13 mouse cellular contexts compared by ENCODE assay signal in the genomic region with DNA sequence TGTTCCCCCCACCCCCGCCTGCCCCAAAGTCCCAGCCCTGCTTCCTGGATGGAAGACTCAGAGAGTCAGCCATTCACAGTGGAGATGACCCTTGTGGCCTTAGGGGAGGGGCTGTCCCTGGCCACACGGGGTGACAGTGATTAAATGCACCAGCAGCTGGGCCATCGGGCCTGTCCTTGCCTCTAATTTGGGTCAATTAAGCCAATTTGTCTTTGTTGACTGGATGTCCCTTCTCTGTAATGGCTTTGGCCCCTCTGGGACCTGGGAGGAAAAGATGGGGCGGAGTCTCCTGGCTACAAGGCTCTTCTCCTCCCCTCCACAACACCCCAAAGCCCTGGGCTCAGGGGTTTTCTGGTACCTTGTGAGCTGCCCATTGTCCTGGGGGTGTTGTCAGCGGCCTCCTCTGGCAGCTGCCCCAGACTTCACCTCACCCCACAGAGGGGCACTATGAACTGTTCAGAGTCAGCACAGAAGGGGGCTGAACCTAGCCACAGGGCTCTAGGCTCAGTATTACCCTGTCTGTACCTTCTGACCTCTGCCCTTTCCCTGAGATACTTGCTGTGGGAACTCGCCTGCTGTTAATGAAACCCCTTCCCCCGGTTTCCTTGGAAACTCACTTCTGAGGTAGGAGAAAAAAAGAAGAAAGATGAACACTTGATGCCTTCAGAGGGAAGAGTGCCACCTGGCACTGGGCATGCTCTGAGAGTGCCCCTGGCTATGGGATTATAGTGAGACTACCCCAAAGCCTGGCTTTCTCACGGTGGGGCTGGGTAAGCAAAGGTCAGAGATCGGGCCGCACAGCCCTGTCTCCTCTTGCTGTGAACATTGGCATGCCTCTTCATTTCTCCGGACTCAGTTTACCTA. TPM values are rescaled to one million over a fixed set of nuclear protein-coding genes. Genes with fewer than 3 reads are reported as not detected.
A peak's percentile ranks its signal among the peaks of the same experiment; 100 is the strongest.
DNase-seq lines count a peak whose midpoint lies in the region; ATAC-seq and TF ChIP-seq lines count a peak whose summit lies in the region.
"Had no signal": no experiment of that assay in that cellular context is flagged by ENCODE, and none has a peak within 500 bp of the region (broad histone marks: within the 10 kb centered on the region; RNA-seq: fewer than 3 reads in every experiment).

No protein-coding gene starts in this region.

- 29% methylated on average over 11 of the region's 11 CpGs for WGBS in midbrain, embryonic 13.5 days
- WGBS in midbrain, postnatal 0 days, result 36% methylated on average over 11 of the region's 11 CpGs
- WGBS in hindbrain, embryonic 14.5 days, result 21% methylated on average over 11 of the region's 11 CpGs
- WGBS in liver, embryonic 11.5 days, result 48% methylated on average over 11 of the region's 11 CpGs

- no peak overlapping the region for H3K4me3 ChIP-seq in midbrain, embryonic 13.5 days (replicated peaks)
- no peak overlapping the region for H3K4me3 ChIP-seq in midbrain, postnatal 0 days (ENCODE audit: low read depth, low read length)
- no peak overlapping the region for H3K4me3 ChIP-seq in hindbrain, embryonic 14.5 days (replicated peaks; ENCODE audit: low read length)
- no peak overlapping the region for H3K4me3 ChIP-seq in liver, embryonic 11.5 days (ENCODE audit: low read depth, low read length)
- H3K4me3 ChIP-seq: layer of hippocampus, adult 2 months; liver, embryonic 13.5 days had no signal

- H3K27ac ChIP-seq in midbrain, embryonic 13.5 days, result no peak overlapping the region
- H3K27ac ChIP-seq in midbrain, postnatal 0 days (ENCODE audit: low read depth, low read length), result no peak overlapping the region
- no peak overlapping the region for H3K27ac ChIP-seq in hindbrain, embryonic 14.5 days
- no peak overlapping the region for H3K27ac ChIP-seq in liver, embryonic 11.5 days (ENCODE audit: low read depth, low read length)
- H3K27ac ChIP-seq: layer of hippocampus, adult 2 months; liver, embryonic 13.5 days; macrophage had no signal

- no peaks in the 10 kb centered on the region for H3K27me3 ChIP-seq in midbrain, embryonic 13.5 days
- H3K27me3 ChIP-seq in midbrain, postnatal 0 days (ENCODE audit: insufficient read depth, low read length), result 0 out of 2 replicates have a peak, but pooled peaks cover 5% of the 10 kb centered on the region
- no peaks in the 10 kb centered on the region for H3K27me3 ChIP-seq in hindbrain, embryonic 14.5 days (ENCODE audit: control insufficient read depth, insufficient read depth, low read length)
- no peaks in the 10 kb centered on the region for H3K27me3 ChIP-seq in liver, embryonic 11.5 days (replicated peaks; ENCODE audit: control insufficient read depth, insufficient read depth, low read length)
- H3K27me3 ChIP-seq: liver, embryonic 13.5 days had no signal

- DNase-seq in midbrain, postnatal 0 days (ENCODE audit: low spot score), result no peak
- DNase-seq in hindbrain, embryonic 14.5 days (ENCODE audit: low spot score), result no peak
- DNase-seq in kidney, postnatal 14 days, result peak; percentile 72
- DNase-seq in yolk sac, embryonic 10.5 days (ENCODE audit: low spot score), result peak; percentile 22
- no peak for DNase-seq in liver, embryonic 11.5 days (ENCODE audit: low spot score)
- no peak for DNase-seq in right cerebral cortex, adult 18-20 months
- DNase-seq: heart, postnatal 14 days; liver, embryonic 13.5 days had no signal

- 0 out of 2 replicates have a peak, but pooled peaks have one; percentile 24 for ATAC-seq in midbrain, embryonic 13.5 days
- no peak for ATAC-seq in midbrain, postnatal 0 days (ENCODE audit: low FRiP score)
- peak; percentile 24; the same call in 1 of the 2 replicates for ATAC-seq in hindbrain, embryonic 14.5 days (ENCODE audit: low FRiP score)
- ATAC-seq in liver, embryonic 11.5 days (replicated peaks; ENCODE audit: low FRiP score), result no peak
- ATAC-seq: forebrain, embryonic 14.5 days had no signal

- H3K9ac ChIP-seq in midbrain, embryonic 13.5 days (replicated peaks), result no peak overlapping the region
- no peak overlapping the region for H3K9ac ChIP-seq in midbrain, postnatal 0 days (replicated peaks; ENCODE audit: low read length, poor library complexity, severe bottlenecking)
- H3K9ac ChIP-seq in hindbrain, embryonic 14.5 days, result no peak overlapping the region
- H3K9ac ChIP-seq in liver, embryonic 11.5 days (ENCODE audit: low read depth, low read length), result no peak overlapping the region
- H3K9ac ChIP-seq: liver, embryonic 13.5 days had no signal

- no peak for TF ChIP-seq CTCF in midbrain, postnatal 0 days (IDR thresholded peaks at IDR 0.05)

- no peaks in the 10 kb centered on the region for H3K9me3 ChIP-seq in midbrain, embryonic 13.5 days
- H3K9me3 ChIP-seq in midbrain, postnatal 0 days (ENCODE audit: low read length), result no peaks in the 10 kb centered on the region
- no peaks in the 10 kb centered on the region for H3K9me3 ChIP-seq in hindbrain, embryonic 14.5 days (ENCODE audit: control insufficient read depth, low read length)
- H3K9me3 ChIP-seq in liver, embryonic 11.5 days (ENCODE audit: control insufficient read depth, low read length), result no peaks in the 10 kb centered on the region
- H3K9me3 ChIP-seq: liver, embryonic 13.5 days had no signal

- no peaks in the 10 kb centered on the region for H3K36me3 ChIP-seq in midbrain, embryonic 13.5 days
- no peaks in the 10 kb centered on the region for H3K36me3 ChIP-seq in midbrain, postnatal 0 days (ENCODE audit: insufficient read depth, low read length)
- no peaks in the 10 kb centered on the region for H3K36me3 ChIP-seq in hindbrain, embryonic 14.5 days (replicated peaks; ENCODE audit: control insufficient read depth, insufficient read depth)
- H3K36me3 ChIP-seq in liver, embryonic 11.5 days (ENCODE audit: control insufficient read depth, insufficient read depth, low read length), result no peaks in the 10 kb centered on the region
- H3K36me3 ChIP-seq: liver, embryonic 13.5 days had no signal

- H3K4me2 ChIP-seq in midbrain, embryonic 13.5 days (replicated peaks), result no peak overlapping the region
- no peak overlapping the region for H3K4me2 ChIP-seq in midbrain, postnatal 0 days (ENCODE audit: low read depth, low read length, poor library complexity, severe bottlenecking)
- H3K4me2 ChIP-seq in hindbrain, embryonic 14.5 days (replicated peaks), result no peak overlapping the region
- H3K4me2 ChIP-seq in liver, embryonic 11.5 days, result no peak overlapping the region
- H3K4me2 ChIP-seq: liver, embryonic 13.5 days had no signal

- H3K4me1 ChIP-seq in midbrain, embryonic 13.5 days (replicated peaks), result peaks cover 17% of the 10 kb centered on the region
- H3K4me1 ChIP-seq in midbrain, postnatal 0 days (ENCODE audit: insufficient read depth, low read length), result 0 out of 2 replicates have a peak, but pooled peaks cover 8% of the 10 kb centered on the region
- H3K4me1 ChIP-seq in hindbrain, embryonic 14.5 days (replicated peaks; ENCODE audit: control insufficient read depth, insufficient read depth, low read length), result peaks cover 10% of the 10 kb centered on the region
- no peaks in the 10 kb centered on the region; the same call in 1 of the 2 replicates for H3K4me1 ChIP-seq in liver, embryonic 11.5 days (replicated peaks; ENCODE audit: control insufficient read depth, insufficient read depth, low read length)
- H3K4me1 ChIP-seq: liver, embryonic 13.5 days had no signal

RNA-seq across cellular contexts. Expression of a gene that starts 17.9 kb away (rescaled TPM):
- 1.2 and 1.4 TPM in 2 replicates for polyA plus RNA-seq in midbrain, embryonic 13.5 days (2015; fragmentation: Nextera tagmentation; extraction: Ambion mirVana)
- 42.0 and 42.7 TPM in 2 replicates for total RNA-seq in midbrain, postnatal 0 days (2014; rRNA removed)
- 4.2 and 4.4 TPM in 2 replicates for polyA plus RNA-seq in midbrain, postnatal 0 days (2015; fragmentation: Nextera tagmentation; extraction: Ambion mirVana)
- 5.1 and 6.9 TPM in 2 replicates for polyA plus RNA-seq in hindbrain, embryonic 14.5 days (2014; fragmentation: Nextera tagmentation; extraction: Ambion mirVana)
- 0.25 and 0.27 TPM in 2 replicates for polyA plus RNA-seq in liver, embryonic 11.5 days (2014; fragmentation: Nextera tagmentation; extraction: Ambion mirVana)
- total RNA-seq: granulocyte monocyte progenitor cell, adult 5-6 weeks had no signal
- polyA plus RNA-seq: macrophage had no signal

Comparison
In these comparisons a context has a peak if more than half of its experiments do, and no peak if none do; other contexts are left out.
1. ATAC-seq: peak in midbrain, embryonic 13.5 days (single experiment) and hindbrain, embryonic 14.5 days (single experiment); none in midbrain, postnatal 0 days (single experiment) and liver, embryonic 11.5 days (single experiment).
2. DNase-seq: peak in kidney, postnatal 14 days (single experiment) and yolk sac, embryonic 10.5 days (single experiment); none in midbrain, postnatal 0 days (single experiment), hindbrain, embryonic 14.5 days (single experiment), liver, embryonic 11.5 days (single experiment) and right cerebral cortex, adult 18-20 months (single experiment).